Mouse (Mus musculus) midbrain, postnatal 0 days (tissue): ENCODE results near the gene Foxn3. TPM values are rescaled to one million over a fixed set of nuclear protein-coding genes. Genes with fewer than 3 reads are reported as not detected.

Source experiments
- ATAC-seq: fragments of 200-750 bp; cut with Nextera tagmentation; 2 replicates; pipeline ENCODE4 v1.8.0; 2017; ENCODE audit warnings: moderate number of reproducible peaks, mild to moderate bottlenecking, moderate TSS enrichment, moderate library complexity; ENCODE audit not compliant: low FRiP score
- DNase-seq: peaks from one replicate; pipeline ENCODE4 v3.0.0-alpha.2; 2015; ENCODE audit warnings: low spot score
- H3K27ac ChIP-seq: fragments of 300-500 bp; sonication (generic); 2 replicates; pipeline ENCODE4 v1.5.1; 2014; ENCODE audit warnings: low read depth, mild to moderate bottlenecking, low read length, mixed read lengths
- H3K27me3 ChIP-seq: fragments of 300-500 bp; sonication (generic); 2 replicates; pipeline ENCODE4 v1.6.1; 2014; ENCODE audit warnings: low read length, control low read depth, mixed read lengths; ENCODE audit not compliant: insufficient read depth
- H3K36me3 ChIP-seq: fragments of 300-500 bp; sonication (generic); 2 replicates; pipeline ENCODE4 v1.6.1; 2014; ENCODE audit warnings: low read length, control low read depth, mixed read lengths; ENCODE audit not compliant: insufficient read depth
- H3K4me1 ChIP-seq: fragments of 300-500 bp; sonication (generic); 2 replicates; pipeline ENCODE4 v1.6.1; 2014; ENCODE audit warnings: mild to moderate bottlenecking, control low read depth, antibody characterized with exemption, low read length, mixed read lengths; ENCODE audit not compliant: insufficient read depth
- H3K4me2 ChIP-seq: fragments of 300-500 bp; sonication (generic); 2 replicates; pipeline ENCODE4 v1.6.1; 2014; ENCODE audit warnings: low read depth, mild to moderate bottlenecking, low read length, mixed read lengths; ENCODE audit not compliant: poor library complexity, severe bottlenecking
- H3K4me3 ChIP-seq: fragments of 300-500 bp; sonication (generic); 2 replicates; pipeline ENCODE4 v1.5.1; 2014; ENCODE audit warnings: low read depth, mild to moderate bottlenecking, low read length, moderate library complexity
- H3K9ac ChIP-seq: fragments of 300-500 bp; sonication (generic); replicated peaks from 2 replicates; pipeline ENCODE4 v1.6.1; 2014; ENCODE audit warnings: mild to moderate bottlenecking, low read length, moderate library complexity, mixed read lengths; ENCODE audit not compliant: poor library complexity, severe bottlenecking
- H3K9me3 ChIP-seq: fragments of 300-500 bp; sonication (generic); 2 replicates; pipeline ENCODE4 v1.6.1; 2016; ENCODE audit warnings: low read length, control low read depth
- CTCF ChIP-seq: IDR thresholded peaks from 2 replicates; pipeline ENCODE4 v1.5.1; 2016; ENCODE audit warnings: antibody characterized with exemption, mild to moderate bottlenecking
- WGBS: fragments of 180-500 bp; shearing (Covaris S2); extraction: QIAGEN DNeasy Blood & Tissue Kit; methylation state at CpG from one replicate; pipeline ENCODE4 v1.1.7; 2014; 5-methylcytosine and 5-hydroxymethylcytosine counted together
- polyA plus RNA-seq: library from polyadenylated mRNA; unstranded; fragments of >200 nt; fragmentation: Nextera tagmentation; extraction: Ambion mirVana; gene quantifications from 2 replicates; pipeline ENCODE4 v1.2.1, GENCODE M21; 2015
- total RNA-seq: library from RNA; depleted of rRNA; stranded (reverse); fragments of >200 nt; gene quantifications from 2 replicates; pipeline ENCODE4 v1.2.3, GENCODE M21; 2014

Foxn3 gene
- total and polyA plus RNA-seq, 2 experiments from 2014 or later: 38.9 to 72.7 TPM

DNA sequence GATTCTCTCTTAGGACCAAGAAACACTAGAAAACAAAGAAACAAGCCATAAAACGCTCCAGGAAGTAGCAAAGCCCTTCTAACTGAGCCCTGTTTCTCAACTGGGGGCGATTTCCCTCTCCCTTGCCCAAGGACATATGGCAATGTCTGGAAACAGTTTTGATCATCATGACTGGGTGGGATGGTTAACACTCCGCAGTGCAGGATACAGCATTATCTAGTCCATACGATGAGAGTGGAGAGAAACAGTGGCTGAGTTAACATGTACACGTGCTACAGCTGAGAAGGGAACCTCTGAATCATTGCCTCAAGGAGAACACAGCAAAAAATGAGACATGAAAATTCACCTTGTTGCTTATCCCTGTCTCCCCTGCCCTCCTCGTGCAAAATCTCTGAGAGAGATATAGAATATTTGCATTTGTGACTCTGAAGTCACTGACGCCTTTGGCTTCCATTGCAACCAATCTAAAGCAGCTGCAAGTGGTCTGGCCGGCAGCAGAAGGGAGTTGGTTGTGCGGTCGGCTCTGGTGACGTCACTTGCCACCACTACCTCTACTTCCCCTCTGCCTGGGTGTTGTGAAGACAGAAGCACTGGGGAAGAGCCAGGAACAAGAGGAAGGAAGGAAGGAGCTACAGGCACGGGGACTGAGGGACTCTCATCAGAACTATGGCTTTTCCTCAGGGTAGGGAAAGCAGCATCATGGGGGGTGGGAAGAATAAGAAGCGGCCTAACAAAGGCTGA lies 338.3 kb downstream of the Foxn3 start:
- DNase-seq: no peak
- 0 out of 2 replicates have a peak, but pooled peaks cover 3% of the 10 kb centered on the region for H3K36me3 ChIP-seq
- no peaks in the 10 kb centered on the region for H3K27me3 ChIP-seq
- no peak for TF ChIP-seq CTCF
- H3K4me3 ChIP-seq: no peak overlapping the region
- no peak overlapping the region for H3K9ac ChIP-seq
- peaks cover 11% of the 10 kb centered on the region; the same call in 1 of the 2 replicates for H3K4me1 ChIP-seq
- no peaks in the 10 kb centered on the region for H3K9me3 ChIP-seq
- H3K27ac ChIP-seq: no peak overlapping the region
- no peak overlapping the region for H3K4me2 ChIP-seq
- ATAC-seq: no peak
- 67% methylated on average over 13 of the region's 13 CpGs for whole genome bisulfite sequencing

DNA sequence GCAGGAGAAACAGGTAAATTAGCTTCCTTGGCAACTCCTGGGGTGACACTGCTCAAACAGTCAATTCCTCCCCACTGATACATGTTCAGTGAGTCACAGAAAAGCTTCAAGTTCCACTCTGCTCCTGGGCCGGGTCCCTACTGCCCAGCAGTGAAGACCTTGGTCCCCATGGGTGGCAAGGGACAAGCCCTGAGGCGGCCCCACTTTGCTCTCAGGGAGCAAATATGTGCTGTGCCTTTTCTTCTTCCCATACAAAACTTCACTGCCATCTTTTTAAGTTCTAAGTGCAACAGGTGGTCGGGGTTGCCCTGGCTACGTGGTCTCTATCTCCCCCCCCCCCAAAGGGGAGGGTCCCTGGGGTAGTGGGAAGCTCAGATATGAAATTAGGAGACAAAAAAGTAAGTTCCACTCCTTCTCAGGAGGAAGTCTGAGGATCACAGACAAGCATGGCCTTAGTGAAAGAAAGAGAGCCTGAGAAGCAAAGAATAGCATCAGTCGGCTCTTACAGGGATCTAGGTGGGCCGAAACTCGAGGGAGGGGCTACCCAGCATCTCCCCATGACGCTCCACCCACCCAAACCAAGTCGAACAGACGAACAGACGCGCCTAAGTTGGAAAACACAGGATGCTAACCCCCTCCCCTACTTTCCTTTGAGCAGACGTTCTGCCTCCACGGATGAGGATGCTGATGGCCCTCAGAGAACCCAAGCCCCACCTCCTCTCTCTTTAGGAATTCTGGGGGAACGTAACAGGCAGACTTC lies 342.1 kb downstream of the Foxn3 start:
- H3K27me3 ChIP-seq: no peaks in the 10 kb centered on the region
- H3K36me3 ChIP-seq: 0 out of 2 replicates have a peak, but pooled peaks cover 3% of the 10 kb centered on the region
- no peak for ATAC-seq
- DNase-seq: no peak
- TF ChIP-seq CTCF: no peak
- 0 out of 2 replicates have a peak overlapping the region, but pooled peaks have one; percentile 8 for H3K9ac ChIP-seq
- H3K9me3 ChIP-seq: no peaks in the 10 kb centered on the region
- no peak overlapping the region for H3K4me3 ChIP-seq
- H3K4me1 ChIP-seq: peaks cover 17% of the 10 kb centered on the region
- H3K27ac ChIP-seq: no peak overlapping the region
- no peak overlapping the region for H3K4me2 ChIP-seq
- WGBS: 17% methylated on average over 15 of the region's 15 CpGs

DNA sequence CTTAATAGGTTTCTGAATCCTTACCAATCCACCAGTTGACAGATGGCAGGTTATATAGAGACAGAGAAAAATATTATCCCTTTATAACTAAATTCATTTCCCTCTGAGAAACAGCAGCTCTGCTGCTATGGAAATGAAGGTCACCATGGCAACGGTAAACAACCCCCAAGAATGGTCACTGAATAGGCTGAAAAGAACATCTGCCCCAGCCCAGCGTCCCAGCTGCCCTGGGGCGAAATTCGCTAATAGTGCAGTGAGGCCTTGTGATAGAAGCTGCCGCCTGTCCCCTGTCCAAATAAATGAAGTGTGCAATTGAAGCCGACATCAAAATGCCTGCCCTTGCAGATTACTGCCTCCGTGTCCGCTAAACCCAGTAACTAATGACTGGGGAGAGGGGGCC lies 343.0 kb downstream of the Foxn3 start:
- Histone ChIP-seq H3K9me3 (no peaks in the 10 kb centered on the region), H3K9ac (no peak overlapping the region), H3K36me3 (no peaks in the 10 kb centered on the region), H3K4me3 (no peak overlapping the region), H3K27ac (peak overlapping the region; percentile 47; the same call in 1 of the 2 replicates), H3K4me1 (peaks cover 25% of the 10 kb centered on the region), H3K4me2 (0 out of 2 replicates have a peak overlapping the region, but pooled peaks have one; percentile 3), H3K27me3 (no peaks in the 10 kb centered on the region)
- DNase-seq: peak; percentile 92
- ATAC-seq: peak; percentile 50; the same call in 1 of the 2 replicates
- WGBS: 16% methylated on average over 8 of the region's 8 CpGs
- no peak for TF ChIP-seq CTCF

DNA sequence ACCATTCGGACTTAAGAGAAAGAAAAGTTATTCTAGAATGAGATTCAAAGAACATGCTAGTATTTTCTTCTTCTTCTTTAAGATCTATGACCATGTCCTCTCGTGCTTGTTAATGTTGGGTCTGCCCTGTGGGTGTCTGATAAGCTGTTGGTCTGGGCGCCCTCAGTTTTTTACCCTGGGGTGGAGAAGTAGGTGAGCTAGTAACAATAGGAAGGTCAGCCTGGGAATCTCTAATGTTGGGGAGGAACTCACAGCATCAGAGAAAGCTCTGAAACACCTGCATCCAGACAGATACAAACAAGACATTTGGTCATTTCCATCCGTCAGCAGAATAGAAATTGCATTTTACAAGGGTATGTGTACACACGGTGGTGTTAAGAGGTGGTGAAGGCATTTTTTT lies 343.6 kb downstream of the Foxn3 start:
- Histone ChIP-seq H3K27me3 (no peaks in the 10 kb centered on the region), H3K9ac (no peak overlapping the region), H3K9me3 (no peaks in the 10 kb centered on the region), H3K4me3 (no peak overlapping the region), H3K27ac (0 out of 2 replicates have a peak overlapping the region, but pooled peaks have one; percentile 2), H3K36me3 (no peaks in the 10 kb centered on the region), H3K4me2 (peak overlapping the region; percentile 3; the same call in 1 of the 2 replicates), H3K4me1 (peaks cover 25% of the 10 kb centered on the region)
- WGBS: 28% methylated on average over 5 of the region's 5 CpGs
- DNase-seq (no peak), ATAC-seq (no peak)
- TF ChIP-seq CTCF: no peak

DNA sequence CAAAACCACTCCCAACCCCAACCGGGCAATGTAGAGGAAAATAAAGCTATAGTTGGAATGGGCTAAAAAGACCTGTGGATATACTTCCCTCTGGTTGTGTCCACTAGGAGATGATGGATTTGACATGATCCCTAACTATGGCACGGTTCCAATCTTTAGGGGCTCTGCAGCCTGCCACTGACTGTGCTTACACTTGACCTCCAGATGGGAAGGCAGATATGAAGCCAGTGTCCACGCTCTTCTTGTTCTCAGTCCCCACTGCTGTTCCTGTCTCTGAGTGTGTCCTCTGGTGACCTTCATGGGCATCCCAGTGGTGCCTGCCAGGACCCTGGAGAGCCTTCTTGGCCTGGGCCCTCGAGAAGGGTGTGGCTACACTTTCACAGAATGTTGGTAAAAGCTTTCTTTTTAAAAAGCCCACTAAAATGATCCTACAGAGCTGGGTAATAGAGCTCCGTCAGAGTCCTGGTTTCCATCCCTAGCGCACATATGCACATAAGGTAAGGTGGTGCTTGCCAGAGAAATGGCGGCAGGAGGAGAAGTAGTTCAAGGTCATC lies 346.2 kb downstream of the Foxn3 start:
- no peak for ATAC-seq
- no peak overlapping the region for H3K4me3 ChIP-seq
- H3K36me3 ChIP-seq: no peaks in the 10 kb centered on the region
- WGBS: 88% methylated on average over 7 of the region's 7 CpGs
- H3K4me1 ChIP-seq: peaks cover 28% of the 10 kb centered on the region
- H3K9ac ChIP-seq: no peak overlapping the region
- TF ChIP-seq CTCF: no peak
- no peak overlapping the region for H3K4me2 ChIP-seq
- no peaks in the 10 kb centered on the region for H3K27me3 ChIP-seq
- no peaks in the 10 kb centered on the region for H3K9me3 ChIP-seq
- no peak for DNase-seq
- no peak overlapping the region for H3K27ac ChIP-seq
